Mouse (Mus musculus) B cell, adult 2 months (primary cell): ENCODE measurements around the gene Htr3b.
A peak's percentile ranks its signal among the peaks of the same experiment; 100 is the strongest.

ENCODE experiments used
- DNase-seq, 2 experiments: peaks; one replicate each; pipeline ENCODE4 v3.0.0; 2022

Gene Htr3b

GRCm38 (mm10) chr9:48964587-48965040 is at the start of gene Htr3b:
Gene Htr3b, minus strand, starts transcription at chr9:48964990.
- DNase-seq: peak; percentile 24 to 28

GRCm38 (mm10) chr9:48999256-48999655 is 34.5 kb upstream of the Htr3b start:
- no peak for DNase-seq

GRCm38 (mm10) chr9:48995735-48996134 is 30.9 kb upstream of the Htr3b start:
- DNase-seq: peak in 1 of 2 experiments; percentile 15

- DNase-seq: peak; percentile 8 to 18
Observed at GRCm38 (mm10) chr9:48994779-48995178, 30.0 kb upstream of the Htr3b start.

- no peak for DNase-seq
Observed at GRCm38 (mm10) chr9:48991671-48992070, 26.9 kb upstream of the Htr3b start.

- no peak for DNase-seq
Observed at GRCm38 (mm10) chr9:48987201-48988101, 22.7 kb upstream of the Htr3b start.

GRCm38 (mm10) chr9:48986616-48987141 is 21.9 kb upstream of the Htr3b start:
- DNase-seq: no peak

GRCm38 (mm10) chr9:48985708-48986088 is 20.9 kb upstream of the Htr3b start:
- no peak for DNase-seq

GRCm38 (mm10) chr9:48984845-48985707 is 20.3 kb upstream of the Htr3b start, which contains the start of gene Usp28:
Gene Usp28, plus strand, starts transcription at chr9:48985375.
- peak; percentile 100 for DNase-seq

- peak in 1 of 2 experiments; percentile 49 for DNase-seq
Observed at GRCm38 (mm10) chr9:48984320-48984844, 19.6 kb upstream of the Htr3b start.

- DNase-seq: peak; percentile 20 to 24
Observed at GRCm38 (mm10) chr9:48983801-48984200, 19.0 kb upstream of the Htr3b start.

- DNase-seq: no peak
Observed at GRCm38 (mm10) chr9:48981827-48982226, 17.0 kb upstream of the Htr3b start.

- no peak for DNase-seq
Observed at GRCm38 (mm10) chr9:48980781-48981180, 16.0 kb upstream of the Htr3b start.

- no peak for DNase-seq
Observed at GRCm38 (mm10) chr9:48980371-48980770, 15.6 kb upstream of the Htr3b start.

- no peak for DNase-seq
Observed at GRCm38 (mm10) chr9:48976661-48977355, 12.0 kb upstream of the Htr3b start.

- peak; percentile 41 to 45 for DNase-seq
Observed at GRCm38 (mm10) chr9:48972494-48972893, 7.7 kb upstream of the Htr3b start.

- DNase-seq: no peak
Observed at GRCm38 (mm10) chr9:48962131-48962530, 2.7 kb downstream of the Htr3b start.

- DNase-seq: no peak
Observed at GRCm38 (mm10) chr9:48961314-48961713, 3.5 kb downstream of the Htr3b start.

- DNase-seq: no peak
Observed at GRCm38 (mm10) chr9:48947565-48947964, 17.2 kb downstream of the Htr3b start.

GRCm38 (mm10) chr9:48942349-48942748 is 22.4 kb downstream of the Htr3b start:
- DNase-seq: no peak

GRCm38 (mm10) chr9:48929436-48929835 is 35.4 kb downstream of the Htr3b start:
- DNase-seq: no peak

- DNase-seq: no peak
Observed at GRCm38 (mm10) chr9:48928781-48929180, 36.0 kb downstream of the Htr3b start.
